Mouse (Mus musculus): ENCODE data around the gene Tmem201. TPM values are rescaled to one million over a fixed set of nuclear protein-coding genes. Genes with fewer than 3 reads are reported as not detected.
"Not testable (repeated sequence)": the region's sequence is repeated elsewhere in the genome, so short reads cannot be mapped to it uniquely, and the experiment has no call there.

Gene Tmem201
- total RNA-seq (2017): 2.9 to 5.3 TPM (median 3.1 TPM) in 3 replicates

DNA sequence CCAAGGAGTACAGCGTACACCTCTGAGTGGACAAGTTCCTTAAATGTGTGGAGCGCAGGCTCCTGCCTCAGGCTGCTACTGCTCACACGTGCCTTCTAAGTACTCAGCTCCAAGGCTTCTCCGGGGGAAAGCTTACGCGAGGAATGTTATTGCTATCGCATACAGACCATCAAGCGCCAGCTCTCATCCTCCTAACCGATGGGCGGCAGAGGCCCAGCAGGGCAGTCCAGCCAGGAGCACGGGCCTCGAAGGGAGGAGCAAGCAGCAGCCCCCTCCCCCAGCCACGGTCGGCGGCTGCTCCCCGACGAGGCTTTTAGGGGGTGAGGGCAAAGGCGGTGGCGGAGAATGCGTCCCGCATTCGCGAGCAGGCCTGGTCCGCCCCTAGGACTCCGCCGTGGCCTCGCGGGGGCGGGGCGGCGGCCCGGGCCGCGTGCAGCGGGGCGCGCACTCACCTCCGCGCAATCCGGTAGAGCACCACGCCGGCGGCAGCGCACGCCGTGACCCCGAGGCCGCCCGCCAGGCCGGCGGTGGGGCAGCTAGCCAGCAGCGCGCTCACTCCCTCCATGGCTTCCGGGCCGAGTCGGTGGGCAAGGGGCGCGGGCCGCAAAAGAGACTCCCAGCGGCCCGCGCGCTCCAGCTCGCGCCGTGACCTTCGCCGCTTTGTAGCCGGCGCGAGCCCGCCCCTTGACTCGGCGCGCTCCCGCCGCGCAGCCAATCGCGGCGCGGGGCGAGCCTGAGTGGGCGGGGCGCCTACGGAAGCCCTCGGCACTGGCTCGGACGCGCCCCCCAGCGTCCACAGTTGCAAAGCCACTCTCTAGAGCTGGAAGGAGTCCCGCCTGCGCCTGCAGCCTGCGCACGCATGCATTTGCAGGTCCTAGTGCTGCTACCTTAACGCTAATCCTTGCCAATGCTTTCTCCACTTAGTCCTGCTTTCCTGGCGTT, at the start of gene Tmem201:
Tmem201 (minus strand) TSS at position 662 of the 942 bp plus-strand sequence.
- ATAC-seq (replicated peaks; ENCODE audit: insufficient number of reproducible peaks, low FRiP score, low TSS enrichment, poor library complexity, severe bottlenecking): peak; percentile 88

- ATAC-seq (replicated peaks; ENCODE audit: insufficient number of reproducible peaks, low FRiP score, low TSS enrichment, poor library complexity, severe bottlenecking): no peak
Measured at GRCm38 (mm10) chr4:149784901-149785300, 47.1 kb upstream of the Tmem201 start.

- no peak for ATAC-seq (replicated peaks; ENCODE audit: insufficient number of reproducible peaks, low FRiP score, low TSS enrichment, poor library complexity, severe bottlenecking)
Measured at GRCm38 (mm10) chr4:149784371-149784770, 46.5 kb upstream of the Tmem201 start.

DNA sequence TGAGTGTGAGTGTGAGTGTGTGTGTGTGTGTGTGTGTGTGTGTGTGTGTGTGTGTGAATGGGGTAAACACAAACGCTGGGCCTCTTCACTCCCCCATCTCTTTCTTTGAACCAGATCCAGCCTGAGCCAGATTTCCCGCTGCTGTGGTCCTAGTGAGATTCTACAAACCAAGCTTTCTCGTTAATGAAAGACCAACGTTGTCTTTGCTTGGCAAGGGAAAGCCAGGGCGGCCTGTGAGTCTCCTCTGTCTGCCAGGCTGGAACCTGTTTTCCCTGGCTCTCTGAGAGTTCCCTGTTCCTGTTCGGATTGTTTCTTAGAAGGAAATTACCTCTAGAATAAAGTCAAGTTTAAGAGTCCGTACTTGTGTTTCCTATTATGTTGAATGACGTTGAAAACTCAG, 45.1 kb upstream of the Tmem201 start:
- ATAC-seq (replicated peaks; ENCODE audit: insufficient number of reproducible peaks, low FRiP score, low TSS enrichment, poor library complexity, severe bottlenecking): no peak

DNA sequence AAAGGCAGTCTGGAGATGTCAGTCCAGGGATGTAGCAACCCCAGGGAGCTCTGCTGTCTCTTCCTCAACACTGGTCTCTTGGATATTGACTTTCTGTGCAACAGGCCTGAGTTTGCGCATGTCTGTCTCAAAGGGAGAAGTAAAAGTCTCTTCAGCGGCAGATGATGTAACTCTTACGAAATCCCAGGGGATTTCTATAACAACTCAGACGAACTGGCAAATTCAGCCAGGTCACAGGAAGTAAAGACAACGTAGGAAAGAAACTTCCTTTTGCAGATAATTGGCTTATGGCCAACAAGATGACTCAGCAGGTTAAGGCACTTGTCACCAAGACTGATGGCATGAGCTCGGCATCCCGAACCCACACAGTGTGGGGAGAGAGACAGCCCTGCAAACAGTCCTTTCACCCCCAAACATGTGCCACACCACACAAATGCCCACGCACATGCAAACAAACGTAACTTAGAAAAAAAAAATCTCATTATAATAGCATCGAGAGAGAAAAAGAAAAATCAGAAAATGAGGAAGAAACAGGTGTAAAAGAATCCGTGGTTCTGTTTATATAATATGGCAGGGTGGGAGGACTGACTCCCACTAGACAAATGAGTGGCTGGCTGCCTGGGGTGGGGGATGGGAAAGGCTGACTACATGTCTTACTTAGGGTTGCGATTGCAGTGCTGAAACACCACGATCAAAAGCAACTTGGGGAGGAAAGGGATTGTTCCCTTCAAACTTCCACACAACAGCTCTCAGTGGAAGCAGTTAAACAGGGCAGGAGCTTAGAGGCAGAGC, 42.9 kb upstream of the Tmem201 start:
- ATAC-seq (replicated peaks; ENCODE audit: insufficient number of reproducible peaks, low FRiP score, low TSS enrichment, poor library complexity, severe bottlenecking): peak; percentile 85

GRCm38 (mm10) chr4:149779966-149780365, 42.1 kb upstream of the Tmem201 start:
- ATAC-seq (replicated peaks; ENCODE audit: insufficient number of reproducible peaks, low FRiP score, low TSS enrichment, poor library complexity, severe bottlenecking): no peak

DNA sequence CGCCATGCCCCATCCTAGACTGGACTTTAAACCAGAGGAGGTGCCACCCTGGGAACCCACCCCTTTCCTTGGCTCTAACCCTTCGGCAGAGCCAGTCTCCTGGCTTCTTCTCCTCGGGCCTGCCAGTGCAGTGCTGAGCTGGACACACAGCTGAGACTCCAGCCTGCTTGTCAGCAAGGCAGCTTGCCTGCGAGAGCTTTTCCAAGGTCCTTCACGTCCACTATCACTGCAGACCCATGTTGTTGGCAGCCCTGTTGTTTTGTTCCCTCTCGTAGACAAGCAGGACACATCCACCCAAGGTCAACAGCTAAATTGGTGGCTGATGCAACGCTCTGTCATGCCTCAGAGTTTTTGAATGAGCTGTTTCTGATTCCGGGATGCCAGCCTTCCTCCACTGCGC, 39.3 kb upstream of the Tmem201 start:
- no peak for ATAC-seq (replicated peaks; ENCODE audit: insufficient number of reproducible peaks, low FRiP score, low TSS enrichment, poor library complexity, severe bottlenecking)

DNA sequence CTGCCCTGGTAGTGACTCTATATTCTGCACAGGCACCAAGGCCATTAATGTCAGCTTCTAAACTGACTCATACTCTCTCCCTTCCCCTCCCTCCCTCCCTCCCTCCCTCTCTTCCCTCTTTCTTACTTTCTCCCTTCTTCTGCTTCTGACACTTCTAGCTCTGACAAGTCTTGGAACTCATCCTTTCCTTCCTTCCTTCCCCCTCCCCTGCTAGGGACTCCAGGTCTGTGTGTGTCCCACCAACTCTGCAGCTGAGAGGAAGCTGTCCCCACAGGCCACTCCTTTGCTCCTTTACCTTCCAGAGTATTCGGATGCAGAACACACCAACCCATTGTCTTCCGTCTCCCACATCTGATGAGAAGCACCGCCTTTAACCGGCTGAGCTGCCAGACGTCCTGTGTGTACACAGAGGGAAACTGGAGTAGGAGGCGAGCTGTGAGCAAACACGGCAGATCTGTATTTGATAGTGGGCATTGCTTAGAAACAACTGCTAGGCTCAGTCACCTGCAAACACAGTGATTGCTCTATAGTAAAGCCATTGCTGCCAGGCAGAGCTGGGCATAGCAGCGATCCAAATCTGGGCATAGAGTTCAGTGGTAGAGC, 38.0 kb upstream of the Tmem201 start:
- ATAC-seq (replicated peaks; ENCODE audit: insufficient number of reproducible peaks, low FRiP score, low TSS enrichment, poor library complexity, severe bottlenecking): no peak

DNA sequence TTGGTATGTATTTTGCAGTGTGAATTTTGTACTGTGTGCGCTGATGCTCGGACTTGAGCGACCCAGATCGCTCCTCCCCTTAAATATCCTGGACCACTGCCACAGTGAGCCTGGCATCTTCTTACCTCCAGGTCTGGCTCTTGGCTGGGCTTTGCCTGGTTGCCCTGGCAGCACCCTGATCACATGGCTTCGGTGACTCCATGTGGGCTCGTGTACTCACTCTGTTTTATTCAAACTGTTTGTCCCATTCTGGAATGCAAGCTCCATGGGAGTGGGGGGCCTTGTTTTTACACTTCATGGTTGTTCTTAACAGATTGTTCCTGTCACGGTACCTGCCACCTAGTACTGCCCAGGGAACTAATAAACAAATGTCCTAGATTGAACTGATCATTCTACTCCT, 37.5 kb upstream of the Tmem201 start:
- no peak for ATAC-seq (replicated peaks; ENCODE audit: insufficient number of reproducible peaks, low FRiP score, low TSS enrichment, poor library complexity, severe bottlenecking)

DNA sequence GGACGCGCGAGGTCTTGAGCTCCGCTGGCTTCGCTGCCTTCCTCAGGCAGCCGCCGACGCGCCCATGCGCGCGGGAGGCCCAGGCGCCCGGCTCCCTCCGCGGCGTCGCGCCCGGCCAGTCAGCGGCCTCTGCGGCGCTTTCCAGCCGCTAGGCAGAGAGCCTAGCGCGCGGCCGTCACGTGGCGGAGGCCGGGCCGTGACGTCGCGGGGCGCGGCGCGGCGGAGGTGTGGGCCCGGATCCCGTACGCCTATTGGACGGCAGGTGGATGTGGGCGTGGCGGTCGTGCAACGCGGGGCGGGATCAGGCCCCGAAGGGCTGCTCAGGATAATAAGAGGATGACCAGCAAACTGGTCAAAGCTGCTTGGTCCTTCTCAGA, 36.2 kb upstream of the Tmem201 start, which contains the start of gene Slc25a33:
Slc25a33 (minus strand) TSS at position 184 of the 377 bp plus-strand sequence.
- peak; percentile 94 for ATAC-seq (replicated peaks; ENCODE audit: insufficient number of reproducible peaks, low FRiP score, low TSS enrichment, poor library complexity, severe bottlenecking)

GRCm38 (mm10) chr4:149773408-149774093, 35.7 kb upstream of the Tmem201 start:
- ATAC-seq (replicated peaks; ENCODE audit: insufficient number of reproducible peaks, low FRiP score, low TSS enrichment, poor library complexity, severe bottlenecking): peak; percentile 11; the same call in 1 of the 2 replicates

GRCm38 (mm10) chr4:149772394-149772793, 34.5 kb upstream of the Tmem201 start:
- ATAC-seq (replicated peaks; ENCODE audit: insufficient number of reproducible peaks, low FRiP score, low TSS enrichment, poor library complexity, severe bottlenecking): no peak

DNA sequence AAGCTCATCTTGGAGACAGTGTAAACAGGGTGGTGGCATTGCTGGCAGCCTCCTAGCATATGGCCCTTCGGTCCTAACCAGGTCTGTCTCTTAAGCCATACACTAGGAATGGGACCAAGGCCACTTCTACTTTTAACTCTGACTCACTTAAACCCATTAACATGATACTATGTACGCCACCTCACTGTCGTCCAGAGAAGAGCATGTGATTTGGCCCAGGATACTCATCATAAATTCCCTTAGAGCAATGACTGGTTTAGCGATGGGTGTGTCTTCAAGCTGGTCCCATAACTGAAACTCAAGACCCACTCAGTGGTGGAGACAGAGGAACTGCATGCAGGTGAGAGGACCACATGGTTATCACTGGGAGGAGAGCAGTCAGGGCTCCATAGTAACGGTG, 27.4 kb upstream of the Tmem201 start:
- ATAC-seq (replicated peaks; ENCODE audit: insufficient number of reproducible peaks, low FRiP score, low TSS enrichment, poor library complexity, severe bottlenecking): no peak

DNA sequence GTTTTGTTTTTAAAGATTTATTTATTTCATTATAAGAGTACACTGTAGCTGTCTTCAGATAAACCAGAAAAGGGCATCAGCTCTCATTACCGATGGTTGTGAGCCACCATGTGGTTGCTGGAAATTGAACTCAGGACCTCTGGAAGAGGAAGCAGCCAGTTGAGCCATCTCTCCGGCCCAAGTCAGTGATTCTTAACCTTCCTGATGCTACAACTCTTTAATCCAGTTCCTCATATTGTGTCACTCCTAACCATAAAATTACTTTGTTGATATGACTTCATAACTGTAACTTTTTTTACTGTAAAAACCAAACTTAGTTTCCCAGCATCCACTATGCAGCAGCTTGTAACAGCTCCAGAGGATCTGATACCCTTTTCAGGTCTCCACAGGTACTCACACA, 25.5 kb upstream of the Tmem201 start:
- peak; percentile 85 for ATAC-seq (replicated peaks; ENCODE audit: insufficient number of reproducible peaks, low FRiP score, low TSS enrichment, poor library complexity, severe bottlenecking)

- no peak for ATAC-seq (replicated peaks; ENCODE audit: insufficient number of reproducible peaks, low FRiP score, low TSS enrichment, poor library complexity, severe bottlenecking)
Measured at GRCm38 (mm10) chr4:149759517-149759916, 21.7 kb upstream of the Tmem201 start.

- ATAC-seq (replicated peaks; ENCODE audit: insufficient number of reproducible peaks, low FRiP score, low TSS enrichment, poor library complexity, severe bottlenecking): no peak
Measured at GRCm38 (mm10) chr4:149758423-149758822, 20.6 kb upstream of the Tmem201 start.

- not testable (repeated sequence) for ATAC-seq (replicated peaks; ENCODE audit: insufficient number of reproducible peaks, low FRiP score, low TSS enrichment, poor library complexity, severe bottlenecking)
Measured at GRCm38 (mm10) chr4:149756546-149756945, 18.7 kb upstream of the Tmem201 start.

DNA sequence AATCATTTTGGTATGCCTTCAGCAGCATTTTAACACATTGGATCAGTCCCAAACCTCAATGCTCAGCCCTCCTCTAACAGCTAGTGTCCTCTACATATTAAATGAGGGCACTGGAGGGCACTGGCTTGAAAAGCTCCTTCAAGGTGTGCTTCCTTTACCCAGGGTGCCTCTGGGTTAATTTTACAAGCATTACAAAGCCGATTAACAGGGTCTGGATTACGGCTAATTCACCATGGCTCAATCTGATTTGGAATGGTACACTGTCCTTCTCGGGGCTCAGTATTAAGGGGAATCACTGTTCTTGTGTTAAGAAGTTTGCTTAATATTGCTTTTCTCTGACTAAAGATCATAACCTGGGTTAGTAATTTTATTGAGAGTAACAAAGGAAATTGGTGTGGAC, 15.0 kb upstream of the Tmem201 start:
- ATAC-seq (replicated peaks; ENCODE audit: insufficient number of reproducible peaks, low FRiP score, low TSS enrichment, poor library complexity, severe bottlenecking): no peak
